Mouse (Mus musculus) ovary, postnatal 14 days (tissue): ENCODE results near the gene Dnlz.

Experiments
- DNase-seq: peaks from one replicate; pipeline ENCODE4 v3.0.0; 2022; ENCODE audit warnings: low spot score

Dnlz gene

GRCm38 (mm10) chr2:26319519-26320244 is 32.2 kb downstream of the Dnlz start:
- no peak for DNase-seq

- DNase-seq = no peak
Observed at GRCm38 (mm10) chr2:26319109-26319508, 32.8 kb downstream of the Dnlz start.

GRCm38 (mm10) chr2:26317991-26318672 is 33.8 kb downstream of the Dnlz start:
- DNase-seq = no peak

GRCm38 (mm10) chr2:26317371-26317770 is 34.5 kb downstream of the Dnlz start:
- DNase-seq = no peak

- no peak for DNase-seq
Observed at GRCm38 (mm10) chr2:26316576-26317246, 35.2 kb downstream of the Dnlz start.

GRCm38 (mm10) chr2:26315925-26316311 is 36.0 kb downstream of the Dnlz start:
- peak; percentile 54 for DNase-seq

GRCm38 (mm10) chr2:26315072-26315924 is 36.6 kb downstream of the Dnlz start, which contains the start of gene Gpsm1:
Gene Gpsm1 (plus strand): TSS chr2:26315515.
- DNase-seq = peak; percentile 68

- DNase-seq = peak; percentile 46
Observed at GRCm38 (mm10) chr2:26314281-26315071, 37.4 kb downstream of the Dnlz start.

- no peak for DNase-seq
Observed at GRCm38 (mm10) chr2:26313394-26313793, 38.5 kb downstream of the Dnlz start.

GRCm38 (mm10) chr2:26312812-26313211 is 39.1 kb downstream of the Dnlz start:
- DNase-seq = no peak

- DNase-seq = no peak
Observed at GRCm38 (mm10) chr2:26311936-26312335, 40.0 kb downstream of the Dnlz start.

- DNase-seq = no peak
Observed at GRCm38 (mm10) chr2:26309739-26310138, 42.2 kb downstream of the Dnlz start.

GRCm38 (mm10) chr2:26306702-26307101 is 45.2 kb downstream of the Dnlz start:
- DNase-seq = no peak

GRCm38 (mm10) chr2:26305555-26305954 is 46.4 kb downstream of the Dnlz start:
- no peak for DNase-seq

GRCm38 (mm10) chr2:26304711-26305110 is 47.2 kb downstream of the Dnlz start:
- no peak for DNase-seq

GRCm38 (mm10) chr2:26302005-26302503 is 49.9 kb downstream of the Dnlz start:
- no peak for DNase-seq

GRCm38 (mm10) chr2:26300808-26301174 is 51.1 kb downstream of the Dnlz start:
- peak; percentile 86 for DNase-seq

- DNase-seq = no peak
Observed at GRCm38 (mm10) chr2:26300161-26300807, 51.6 kb downstream of the Dnlz start.

GRCm38 (mm10) chr2:26299336-26299735 is 52.6 kb downstream of the Dnlz start:
- DNase-seq = no peak

- no peak for DNase-seq
Observed at GRCm38 (mm10) chr2:26298856-26299230, 53.1 kb downstream of the Dnlz start.
